Mouse (Mus musculus) CH12.LX (cell line): Measurements from ENCODE around the gene 1700019A02Rik. TPM values are rescaled to one million over a fixed set of nuclear protein-coding genes. Genes with fewer than 3 reads are reported as not detected.

Source experiments
- DNase-seq: peaks from one replicate; pipeline ENCODE4 v3.0.0-alpha.2; 2013; ENCODE audit errors: extremely low read depth
- H3K27ac ChIP-seq: 2 replicates; pipeline ENCODE4 v1.5.1; 2012; ENCODE audit warnings: low read depth, mild to moderate bottlenecking, control low read depth, moderate library complexity; ENCODE audit not compliant: insufficient read depth
- H3K27me3 ChIP-seq: replicated peaks from 2 replicates; pipeline ENCODE3; 2012; ENCODE audit warnings: inconsistent platforms
- H3K36me3 ChIP-seq, 2 experiments: replicated peaks in 1 of 2; 2 replicates each; pipeline versions ENCODE3 to v1.6.1; 2012; ENCODE audit warnings: inconsistent platforms in 1 of 2, low read length in 1 of 2, mild to moderate bottlenecking in 1 of 2, mixed read lengths in 1 of 2, moderate library complexity in 1 of 2; ENCODE audit not compliant: control insufficient read depth in 1 of 2, insufficient read depth in 1 of 2
- H3K4me1 ChIP-seq, 2 experiments: 2 replicates each; pipeline ENCODE4 v1.6.1; 2012; ENCODE audit warnings: inconsistent platforms in 1 of 2, moderate library complexity in 1 of 2; ENCODE audit not compliant: insufficient read depth in 2 of 2, control insufficient read depth in 1 of 2
- H3K4me2 ChIP-seq: 2 replicates; pipeline ENCODE4 v1.6.1; 2012; ENCODE audit warnings: low read depth, mild to moderate bottlenecking, control low read depth; ENCODE audit not compliant: poor library complexity, insufficient read depth, severe bottlenecking
- H3K4me3 ChIP-seq, 3 experiments: fragments of 150-350 bp in 1 of 3; sonication (generic) in 1 of 3; replicated peaks in 1 of 3; 2 replicates each; pipeline versions ENCODE3 to v1.5.1; 2011 to 2012; ENCODE audit warnings: low read depth in 2 of 3, low read length in 2 of 3, mild to moderate bottlenecking in 2 of 3, moderate library complexity in 2 of 3, control low read depth in 1 of 3, improper control_type of control experiment in 1 of 3, inconsistent platforms in 1 of 3, mixed read lengths in 1 of 3; ENCODE audit not compliant: poor library complexity in 1 of 3
- H3K79me2 ChIP-seq: replicated peaks from 2 replicates; pipeline ENCODE4 v1.6.1; 2012; ENCODE audit warnings: mild to moderate bottlenecking, moderate library complexity; ENCODE audit not compliant: control insufficient read depth, poor library complexity, insufficient read depth, severe bottlenecking; ENCODE audit errors: extremely low read depth
- H3K9ac ChIP-seq: 2 replicates; pipeline ENCODE4 v1.6.1; 2012; ENCODE audit warnings: low read depth, mild to moderate bottlenecking, control low read depth, moderate library complexity; ENCODE audit not compliant: insufficient read depth
- H3K9me3 ChIP-seq: replicated peaks from 2 replicates; pipeline ENCODE3; 2012; ENCODE audit warnings: low read length, inconsistent platforms, mixed read lengths
- BHLHE40 ChIP-seq: IDR thresholded peaks from 2 replicates; pipeline ENCODE4 v1.6.1; 2011; ENCODE audit warnings: mild to moderate bottlenecking, low read depth, low read length, improper control_type of control experiment
- CHD1 ChIP-seq: IDR thresholded peaks from 2 replicates; pipeline ENCODE4 v1.6.1; 2012; ENCODE audit warnings: low read depth, low read length, improper control_type of control experiment, inconsistent platforms
- EP300 ChIP-seq: IDR thresholded peaks from 2 replicates; pipeline ENCODE4 v1.6.1; 2011; ENCODE audit warnings: low read length, improper control_type of control experiment
- ETS1 ChIP-seq: conservative IDR thresholded peaks from 2 replicates; pipeline ENCODE4 v1.6.1; 2012; ENCODE audit warnings: low read depth, mild to moderate bottlenecking, inconsistent platforms, low read length, improper control_type of control experiment, moderate library complexity
- GABPA ChIP-seq: IDR thresholded peaks from 2 replicates; pipeline ENCODE4 v1.6.1; 2012; ENCODE audit warnings: low read depth, low read length, improper control_type of control experiment, inconsistent platforms; ENCODE audit not compliant: insufficient replicate concordance
- HCFC1 ChIP-seq: IDR thresholded peaks from 2 replicates; pipeline ENCODE4 v1.6.1; 2012; ENCODE audit warnings: low read depth, mild to moderate bottlenecking, inconsistent platforms, low read length, improper control_type of control experiment
- JUND ChIP-seq: conservative IDR thresholded peaks from 2 replicates; pipeline ENCODE4 v1.6.1; 2011; ENCODE audit warnings: low read depth, low read length, improper control_type of control experiment
- MAFK ChIP-seq: IDR thresholded peaks from 2 replicates; pipeline ENCODE4 v1.6.1; 2011; ENCODE audit warnings: low read length, improper control_type of control experiment; ENCODE audit not compliant: insufficient replicate concordance
- MAZ ChIP-seq: IDR thresholded peaks from 2 replicates; pipeline ENCODE4 v1.6.1; 2012; ENCODE audit warnings: low read depth, mild to moderate bottlenecking, inconsistent platforms, low read length, improper control_type of control experiment, moderate library complexity
- MEF2A ChIP-seq: IDR thresholded peaks from 2 replicates; pipeline ENCODE4 v1.6.1; 2014; ENCODE audit warnings: low read depth, mild to moderate bottlenecking, inconsistent platforms, low read length, improper control_type of control experiment, borderline replicate concordance
- NELFE ChIP-seq: IDR thresholded peaks from 2 replicates; pipeline ENCODE4 v1.6.1; 2011; ENCODE audit warnings: low read depth, low read length, improper control_type of control experiment
- PAX5 ChIP-seq: IDR thresholded peaks from 2 replicates; pipeline ENCODE4 v1.6.1; 2012; ENCODE audit warnings: low read length, inconsistent platforms, mixed read lengths
- POLR2AphosphoS2 ChIP-seq: IDR thresholded peaks from 2 replicates; pipeline ENCODE4 v1.6.1; 2011; ENCODE audit warnings: low read depth, low read length, improper control_type of control experiment
- RAD21 ChIP-seq: IDR thresholded peaks from 2 replicates; pipeline ENCODE4 v1.6.1; 2011; ENCODE audit warnings: low read depth, mild to moderate bottlenecking, low read length, improper control_type of control experiment, moderate library complexity
- RCOR1 ChIP-seq: conservative IDR thresholded peaks from 2 replicates; pipeline ENCODE4 v1.6.1; 2012; ENCODE audit warnings: low read depth, mild to moderate bottlenecking, inconsistent platforms, low read length, improper control_type of control experiment
- SIN3A ChIP-seq: IDR thresholded peaks from 2 replicates; pipeline ENCODE4 v1.6.1; 2012; ENCODE audit warnings: low read length, improper control_type of control experiment, inconsistent platforms
- TCF12 ChIP-seq: IDR thresholded peaks from 2 replicates; pipeline ENCODE4 v1.6.1; 2014; ENCODE audit warnings: low read depth, mild to moderate bottlenecking, inconsistent platforms, low read length, improper control_type of control experiment
- UBTF ChIP-seq: IDR thresholded peaks from 2 replicates; pipeline ENCODE4 v1.6.1; 2012; ENCODE audit warnings: low read depth, mild to moderate bottlenecking, inconsistent platforms, low read length, improper control_type of control experiment, moderate library complexity
- USF2 ChIP-seq: conservative IDR thresholded peaks from 2 replicates; pipeline ENCODE4 v1.6.1; 2011; ENCODE audit warnings: low read depth, low read length, improper control_type of control experiment
- dilution Hi-C: fragments of 300-500 bp; cut with MboI; formaldehyde crosslinking; loops from 2 replicates; pipeline ENCODE4 v1.14.3; 2020; ENCODE audit warnings: low sequenced_read_pairs; ENCODE audit not compliant: extremely low pct_unique_long_range_greater_than_20kb, extremely low pct_ligation_motif_present
- in situ Hi-C: fragments of 300-500 bp; cut with MboI; formaldehyde crosslinking; loops from 3 replicates; pipeline ENCODE4 v1.14.3; 2019; ENCODE audit warnings: low sequenced_read_pairs, low pct_ligation_motif_present, low pct_unique_long_range_greater_than_20kb, mixed read lengths
- polyA plus RNA-seq: library from polyadenylated mRNA; unstranded; fragments of >175 nt; gene quantifications from 2 replicates; pipeline ENCODE4 v1.2.1, GENCODE M21; 2012; ENCODE audit warnings: low read depth; ENCODE audit not compliant: insufficient read length
- total RNA-seq, 2 experiments: library from RNA; depleted of rRNA; stranded (reverse); fragments of 300-350 nt in 1 of 2; fragments of >200 nt in 1 of 2; gene quantifications; 2 replicates each; pipeline ENCODE4 v1.2.3; 2012 to 2014

The 1700019A02Rik gene
- not detected in 2 replicates for total RNA-seq (2012; rRNA removed)
- total RNA-seq (2014; rRNA removed) = not detected in 2 replicates
- not detected in 2 replicates for polyA plus RNA-seq

GRCm38 (mm10) chr1:53187536-53187935, at the start of gene 1700019A02Rik:
Gene 1700019A02Rik (minus strand): TSS chr1:53187636.
- Histone ChIP-seq H3K9ac (no peak within 1 kb of the TSS), H3K4me2 (no peak within 1 kb of the TSS), H3K27ac (no peak within 1 kb of the TSS), H3K79me2 (no peaks in the 10 kb centered on the region), H3K36me3 (peaks cover 0 to 23% of the 10 kb centered on the region in 2 experiments), H3K4me1 (peaks cover 0 to 7% of the 10 kb centered on the region in 2 experiments; a peak in 2 of 4 replicates), H3K4me3 (no peak within 1 kb of the TSS), H3K9me3 (no peaks in the 10 kb centered on the region), H3K27me3 (no peaks in the 10 kb centered on the region)
- in situ Hi-C loops = no loop called here
- dilution Hi-C loops = no loop called here
- no peak for DNase-seq
- TF ChIP-seq MAFK (no peak), EP300 (no peak), UBTF (no peak), CHD1 (no peak), HCFC1 (no peak), SIN3A (no peak), TCF12 (no peak), RCOR1 (no peak), POLR2AphosphoS2 (no peak), PAX5 (no peak), NELFE (no peak), MAZ (no peak), GABPA (no peak)

- no peak for DNase-seq
- peaks cover 0 to 23% of the 10 kb centered on the region in 2 experiments; a peak in 2 of 4 replicates for H3K4me1 ChIP-seq
- H3K27ac ChIP-seq = no peak overlapping the region
- peaks cover 0 to 36% of the 10 kb centered on the region in 2 experiments for H3K36me3 ChIP-seq
- dilution Hi-C loops = no loop called here
- H3K27me3 ChIP-seq = no peaks in the 10 kb centered on the region
- no peak for TF ChIP-seq BHLHE40
- TF ChIP-seq MEF2A = no peak
- TF ChIP-seq CHD1 = no peak
- no peak for TF ChIP-seq JUND
- TF ChIP-seq USF2 = no peak
- TF ChIP-seq SIN3A = no peak
- no peak for TF ChIP-seq HCFC1
- no peak for TF ChIP-seq NELFE
- TF ChIP-seq EP300 = no peak
- TF ChIP-seq RAD21 = no peak
- no peak for TF ChIP-seq UBTF
- TF ChIP-seq ETS1 = no peak
- TF ChIP-seq, all 38 proteins: peak for 0
- H3K9ac ChIP-seq = no peak overlapping the region
- in situ Hi-C loops = no loop called here
- no peak overlapping the region for H3K4me2 ChIP-seq
- H3K4me3 ChIP-seq = no peak overlapping the region
- H3K9me3 ChIP-seq = no peaks in the 10 kb centered on the region
- H3K79me2 ChIP-seq = no peaks in the 10 kb centered on the region
Observed at GRCm38 (mm10) chr1:53226063-53226462, 38.6 kb upstream of the 1700019A02Rik start.
